Mouse (Mus musculus) monocyte, adult 5-6 weeks (primary cell): Measurements from ENCODE around the gene Foxd3. TPM values are rescaled to one million over a fixed set of nuclear protein-coding genes. Genes with fewer than 3 reads are reported as not detected.

ENCODE experiments used
- total RNA-seq: library from RNA; stranded (forward); fragments of 200-1000, 200-491, 200-594 nt; gene quantifications from 3 replicates; pipeline ENCODE4 v1.2.3, GENCODE M21; 2017

The Foxd3 gene
- total RNA-seq, 1 experiment from 2014 or later = not detected

Other genes with a start within 250 kb of the Foxd3 start
- 4.4 to 9.5 TPM (median 4.9 TPM) in 3 replicates for gene Alg6, start 59.4 kb downstream of the Foxd3 start, total RNA-seq
- gene Efcab7, start 172.9 kb downstream of the Foxd3 start, total RNA-seq = 1.6 to 5.9 TPM (median 3.9 TPM) in 3 replicates